Mouse (Mus musculus): Measurements from ENCODE around the gene Nfkbib.

- TF ChIP-seq CTCF (IDR thresholded peaks at IDR 0.05; ENCODE audit: low read depth) (no peak), EP300 (optimal IDR thresholded peaks at IDR 0.05) (no peak)
These were observed 42.7 kb downstream of the Nfkbib start for GRCm38 (mm10) chr7:28724613-28725012.

Data from stomach, postnatal 0 days (tissue).